Mouse (Mus musculus): Measurements from ENCODE around the gene Cacna1s.

Cacna1s gene

GRCm38 (mm10) chr1:136052547-136052946 lies at the start of gene Cacna1s:
Gene Cacna1s (plus strand): TSS chr1:136052750.
- no peak for DNase-seq (ENCODE audit: low spot score in 2 of 2)

GRCm38 (mm10) chr1:136006292-136006748 lies 46.2 kb upstream of the Cacna1s start, which contains the start of gene Igfn1:
Gene Igfn1 (minus strand): TSS chr1:136006342.
- DNase-seq (ENCODE audit: low spot score in 2 of 2), result no peak

- peak in 1 of 2 experiments; percentile 8 for DNase-seq (ENCODE audit: low spot score in 2 of 2)
Measured at GRCm38 (mm10) chr1:136007211-136008158, 45.1 kb upstream of the Cacna1s start, which contains the start of gene Tmem9. Gene Tmem9 (plus strand): TSS chr1:136008150.

GRCm38 (mm10) chr1:136008159-136008533 lies 44.4 kb upstream of the Cacna1s start:
- no peak for DNase-seq (ENCODE audit: low spot score in 2 of 2)

GRCm38 (mm10) chr1:136010247-136010646 lies 42.3 kb upstream of the Cacna1s start:
- no peak for DNase-seq (ENCODE audit: low spot score in 2 of 2)

GRCm38 (mm10) chr1:136013513-136013912 lies 39.0 kb upstream of the Cacna1s start:
- DNase-seq (ENCODE audit: low spot score in 2 of 2), result no peak

DNA sequence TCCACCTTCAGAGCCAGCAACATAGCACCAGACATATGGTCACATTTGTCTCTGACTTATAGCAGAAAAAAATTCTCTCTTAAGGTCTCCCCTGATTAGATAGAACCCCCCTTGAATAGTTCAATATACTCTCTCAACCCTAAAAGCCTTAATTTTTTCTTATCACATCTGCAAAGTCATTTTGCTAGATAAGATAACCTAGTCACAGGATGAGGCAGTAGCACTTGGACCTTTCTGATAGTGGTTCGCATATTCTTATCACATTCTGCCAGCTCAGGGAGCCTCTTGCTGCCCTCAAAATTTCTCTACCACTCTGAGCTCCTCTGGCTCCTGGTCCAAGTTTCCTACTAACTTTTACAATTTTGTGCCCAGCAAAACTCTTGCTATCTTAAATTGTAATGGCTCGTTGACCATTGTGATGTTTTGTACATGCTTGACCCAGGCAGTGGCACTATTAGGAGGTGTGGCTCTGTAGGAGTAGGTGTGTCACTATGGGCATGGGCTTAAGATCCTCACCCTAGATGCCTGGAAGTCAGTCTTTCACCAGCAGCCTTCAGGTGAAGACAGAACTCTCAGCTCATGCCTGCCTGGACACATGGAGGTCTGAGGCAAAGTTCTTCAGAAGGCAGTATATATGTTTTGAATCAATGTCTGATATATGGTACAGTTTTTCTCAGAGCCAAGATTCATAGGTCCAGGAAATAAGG lies 37.6 kb upstream of the Cacna1s start:
- DNase-seq (ENCODE audit: low spot score in 2 of 2), result no peak

DNA sequence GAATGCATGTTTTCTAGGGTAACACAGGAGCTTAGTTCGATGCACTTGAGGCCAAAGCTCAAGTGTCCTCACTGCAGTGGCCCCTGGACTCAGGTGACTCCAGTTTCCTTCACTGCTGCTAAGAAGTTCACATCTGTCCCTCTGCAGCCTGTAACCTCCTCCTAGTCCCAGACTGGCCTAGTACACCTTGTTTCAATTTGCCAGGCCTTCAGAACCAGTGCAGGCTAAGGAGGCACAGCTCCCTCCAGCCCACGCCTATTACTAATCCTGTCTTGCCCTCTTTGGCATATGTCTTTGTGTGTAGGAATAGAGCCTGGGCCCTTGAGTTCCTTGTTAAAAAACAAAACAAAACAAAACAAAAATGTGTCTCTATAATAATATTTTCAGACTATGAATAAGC lies 35.2 kb upstream of the Cacna1s start:
- no peak for DNase-seq (ENCODE audit: low spot score in 2 of 2)

DNA sequence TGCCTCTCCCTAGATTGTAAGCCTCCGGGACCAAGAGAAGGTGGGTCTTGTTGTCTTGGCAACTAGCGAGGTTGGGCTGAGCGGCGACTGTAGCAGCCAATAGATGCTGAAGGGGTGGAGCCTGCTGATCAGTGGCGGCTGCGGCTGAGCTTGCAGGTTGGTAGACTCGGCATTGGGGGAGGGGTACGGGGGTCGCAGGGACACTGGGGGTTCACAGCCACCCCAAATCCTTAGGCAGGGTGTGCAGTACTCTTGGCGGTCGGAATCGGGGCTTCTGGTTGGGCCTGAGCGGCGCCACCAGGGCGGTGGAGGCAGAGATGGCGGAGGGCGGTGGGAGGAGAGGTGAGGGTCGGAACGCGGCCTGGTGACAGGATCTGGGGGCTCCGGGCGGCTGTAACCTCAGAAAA lies 34.6 kb upstream of the Cacna1s start:
- DNase-seq (ENCODE audit: low spot score in 2 of 2), result peak; percentile 82 to 86

GRCm38 (mm10) chr1:136018390-136019189 lies 34.0 kb upstream of the Cacna1s start:
- DNase-seq (ENCODE audit: low spot score in 2 of 2), result peak; percentile 23 to 28

DNA sequence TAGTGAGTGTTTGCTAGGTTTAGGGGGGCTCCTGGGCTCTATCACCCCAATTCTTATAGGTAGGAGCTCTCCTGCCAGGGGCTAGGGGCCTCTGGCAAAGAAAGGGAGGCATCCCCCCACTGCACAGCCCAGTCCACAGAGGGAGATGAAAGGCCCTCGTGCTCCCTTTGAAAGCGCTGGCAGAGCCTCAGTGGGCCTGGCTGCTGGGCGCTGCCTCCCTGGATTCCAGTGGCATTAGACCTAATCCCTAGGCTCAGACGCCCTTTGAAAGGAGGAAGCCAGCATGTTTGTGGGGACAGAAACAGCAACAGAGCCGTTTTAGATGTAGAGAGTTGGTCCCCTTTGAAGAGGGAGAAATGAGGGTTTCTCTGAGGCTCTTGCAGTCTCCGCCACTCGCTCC lies 22.3 kb upstream of the Cacna1s start:
- DNase-seq (ENCODE audit: low spot score in 2 of 2), result no peak

GRCm38 (mm10) chr1:136031697-136032096 lies 20.9 kb upstream of the Cacna1s start:
- no peak for DNase-seq (ENCODE audit: low spot score in 2 of 2)

DNA sequence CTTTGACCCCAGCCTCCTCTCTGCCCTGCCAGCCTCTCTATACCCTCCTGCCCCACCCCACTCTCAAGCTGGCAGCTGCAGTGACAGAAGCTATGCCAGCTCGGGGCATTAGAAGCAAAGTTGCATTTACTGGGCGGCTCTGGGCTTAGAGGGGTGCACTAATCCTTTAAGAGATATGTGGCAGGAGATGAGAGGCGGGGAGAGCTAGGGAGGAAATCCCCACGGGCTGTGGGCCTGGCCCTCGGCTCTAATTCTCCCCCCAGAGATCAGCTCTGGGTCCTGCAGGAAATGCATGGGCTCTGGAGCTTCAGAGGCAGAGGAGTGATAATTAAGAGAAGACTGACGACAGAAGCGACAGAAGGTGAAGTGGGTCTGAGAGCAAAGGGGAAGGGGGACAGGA lies 19.6 kb upstream of the Cacna1s start:
- no peak for DNase-seq (ENCODE audit: low spot score in 2 of 2)

DNA sequence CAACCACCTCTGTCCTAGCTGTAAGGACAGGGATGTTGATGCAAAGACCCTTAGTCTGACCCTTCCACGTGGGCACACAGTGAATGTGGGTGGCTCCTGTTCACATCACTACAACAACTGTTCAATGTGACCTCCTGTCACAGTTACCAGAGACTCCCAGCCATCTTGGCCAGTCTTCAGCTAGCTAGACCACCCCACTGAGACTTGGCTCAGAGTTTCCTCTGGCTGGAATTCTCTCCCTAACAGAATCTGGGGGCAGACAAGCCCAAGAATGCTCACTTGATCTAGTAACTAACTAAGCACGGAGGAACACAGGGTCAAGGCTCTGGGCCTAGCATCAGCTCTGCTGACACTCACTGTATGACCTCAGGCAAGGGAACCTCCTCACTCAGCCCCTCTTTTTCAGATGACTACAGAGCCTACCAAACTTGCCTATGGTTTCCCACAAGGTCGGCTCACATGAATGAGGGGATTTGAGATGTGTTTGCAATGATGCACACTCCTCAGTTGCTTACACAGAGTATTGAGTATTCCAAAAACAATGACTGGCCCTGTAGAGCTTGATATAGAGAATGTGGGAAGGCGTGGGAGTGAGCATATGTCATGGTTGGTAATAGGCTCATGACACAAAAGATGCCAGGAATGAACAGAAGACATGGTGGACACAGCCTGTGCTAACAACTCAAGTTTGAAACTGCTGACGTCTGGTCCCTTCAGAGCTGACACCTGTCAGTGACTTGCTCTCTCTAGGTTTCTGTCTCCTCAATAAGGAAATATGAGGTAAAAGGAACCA lies 13.6 kb upstream of the Cacna1s start:
- no peak for DNase-seq (ENCODE audit: low spot score in 2 of 2)

- DNase-seq (ENCODE audit: low spot score in 2 of 2), result no peak
Measured at GRCm38 (mm10) chr1:136040452-136040851, 12.1 kb upstream of the Cacna1s start.

DNA sequence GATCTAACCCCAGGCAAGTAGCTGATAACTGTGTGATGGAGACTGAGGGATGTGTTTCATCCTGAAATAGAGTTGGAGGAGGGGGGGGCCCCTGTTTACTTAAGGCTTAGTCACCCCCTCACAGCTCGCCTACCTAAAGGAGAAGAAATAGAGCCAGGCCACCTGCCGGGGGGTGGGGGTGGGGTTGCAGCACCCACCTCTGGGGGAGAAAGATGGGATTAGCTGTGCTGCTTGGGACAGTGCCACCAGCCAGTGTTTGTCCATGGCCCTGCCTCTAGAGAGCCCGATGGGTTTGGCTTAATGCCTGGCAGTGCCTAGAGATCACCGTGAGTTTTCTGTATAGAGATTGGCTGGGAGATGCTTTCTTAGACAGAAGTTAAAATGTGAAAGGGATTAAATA lies 11.7 kb upstream of the Cacna1s start:
- DNase-seq (ENCODE audit: low spot score in 2 of 2), result no peak

DNA sequence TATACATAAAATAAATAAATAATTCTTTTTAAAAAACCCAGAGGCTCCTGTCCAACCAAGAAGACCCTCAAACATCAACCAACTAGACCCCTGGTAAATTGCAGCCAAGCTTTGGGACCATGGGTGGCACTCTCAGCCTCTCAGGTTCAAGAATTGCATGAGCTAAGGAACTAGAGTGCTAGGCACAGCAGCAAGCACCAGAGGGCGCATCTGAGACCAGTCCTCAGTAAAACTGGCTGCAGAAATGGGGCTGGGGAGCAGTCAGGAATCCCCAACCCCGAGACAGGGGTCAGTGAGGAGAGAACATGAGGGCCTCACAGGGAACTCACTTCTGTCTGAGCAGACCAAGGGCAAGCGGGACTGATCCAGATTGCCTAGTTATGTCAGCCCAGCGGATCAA lies 6.8 kb upstream of the Cacna1s start:
- peak; percentile 22 to 66 for DNase-seq (ENCODE audit: low spot score in 2 of 2)

DNA sequence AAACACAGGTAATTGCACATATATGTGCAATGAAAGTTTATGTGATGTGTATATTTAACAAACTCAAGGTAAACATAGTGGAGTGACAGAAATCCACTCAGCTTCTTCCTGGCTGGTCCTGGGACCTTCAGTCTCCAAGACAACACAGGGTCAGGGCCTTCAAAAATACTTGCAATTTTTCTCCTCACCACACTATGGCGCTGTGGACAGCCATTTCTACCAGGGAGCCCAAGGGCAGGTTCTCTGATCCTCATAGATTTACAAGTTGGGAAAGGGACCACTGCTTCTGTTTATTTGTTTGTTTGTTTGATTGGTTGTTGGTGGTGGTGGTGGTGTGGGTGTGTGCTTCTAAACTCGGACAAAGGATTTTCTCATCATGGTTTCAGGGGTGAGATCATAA lies 5.1 kb upstream of the Cacna1s start:
- peak in 1 of 2 experiments; percentile 21 for DNase-seq (ENCODE audit: low spot score in 2 of 2)

GRCm38 (mm10) chr1:136047894-136048293 lies 4.7 kb upstream of the Cacna1s start:
- DNase-seq (ENCODE audit: low spot score in 2 of 2), result no peak

DNA sequence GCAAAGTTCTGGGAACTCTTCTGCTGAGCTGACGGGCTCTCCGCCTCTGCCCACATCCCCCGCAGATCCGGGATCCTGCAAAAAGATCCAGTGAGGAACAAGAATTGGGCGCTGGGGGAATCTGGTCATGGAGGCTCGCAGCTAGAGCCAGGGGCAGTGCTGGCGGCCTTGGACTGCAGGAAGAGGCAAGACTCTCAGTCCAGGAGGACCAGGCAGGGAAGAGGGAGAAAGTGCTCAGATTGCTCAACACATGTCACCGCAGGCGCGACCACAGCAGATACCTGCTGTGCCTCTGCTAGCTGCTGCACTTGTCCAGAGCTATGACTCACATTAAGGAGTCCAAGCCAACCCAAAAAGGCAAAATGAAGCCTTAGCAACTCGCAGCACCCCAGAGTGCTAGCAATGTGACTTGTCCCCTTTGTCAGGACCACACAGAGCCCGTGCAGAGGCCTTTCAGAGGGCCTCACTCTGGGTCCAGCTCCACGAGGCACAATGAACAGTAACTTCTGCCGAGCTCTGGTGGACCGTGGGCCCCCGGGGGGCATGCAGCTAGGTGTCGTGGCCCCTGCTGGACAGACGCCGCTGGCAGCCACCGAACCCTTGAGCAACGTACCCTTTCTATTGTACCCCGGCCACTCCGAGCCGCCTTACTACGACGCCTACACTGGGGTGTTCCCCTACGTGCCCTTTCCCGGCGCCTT lies 2.1 kb upstream of the Cacna1s start, which contains the start of gene Ascl5:
TSS of gene Ascl5 (plus strand) at position 493 of the 701 bp plus-strand sequence.
- DNase-seq (ENCODE audit: low spot score in 2 of 2), result no peak

Data from thymus, postnatal 10 days (tissue).